Mouse (Mus musculus) thymus, postnatal 14 days (tissue): ENCODE results near the gene 4930568D16Rik.

Source experiments
- DNase-seq: peaks from one replicate; pipeline ENCODE4 v3.0.0; 2021

4930568D16Rik gene

GRCm38 (mm10) chr2:35338707-35339106, 28.8 kb downstream of the 4930568D16Rik start:
- no peak for DNase-seq

GRCm38 (mm10) chr2:35338036-35338435, 29.5 kb downstream of the 4930568D16Rik start:
- no peak for DNase-seq

GRCm38 (mm10) chr2:35337419-35337818, 30.1 kb downstream of the 4930568D16Rik start:
- DNase-seq, result no peak

GRCm38 (mm10) chr2:35336388-35337280, 30.9 kb downstream of the 4930568D16Rik start, which contains the start of gene Stom:
Gene Stom, minus strand, starts transcription at chr2:35336976.
- DNase-seq, result peak; percentile 100

GRCm38 (mm10) chr2:35335620-35336019, 31.9 kb downstream of the 4930568D16Rik start:
- DNase-seq, result no peak

GRCm38 (mm10) chr2:35333670-35334069, 33.9 kb downstream of the 4930568D16Rik start:
- DNase-seq, result no peak

GRCm38 (mm10) chr2:35331205-35331604, 36.3 kb downstream of the 4930568D16Rik start:
- no peak for DNase-seq

GRCm38 (mm10) chr2:35329061-35329460, 38.5 kb downstream of the 4930568D16Rik start:
- DNase-seq, result no peak

GRCm38 (mm10) chr2:35328064-35328792, 39.3 kb downstream of the 4930568D16Rik start:
- DNase-seq, result no peak

GRCm38 (mm10) chr2:35327583-35327982, 39.9 kb downstream of the 4930568D16Rik start:
- DNase-seq, result no peak

- DNase-seq, result no peak
These were observed 40.6 kb downstream of the 4930568D16Rik start for GRCm38 (mm10) chr2:35326931-35327330.

- no peak for DNase-seq
These were observed 41.6 kb downstream of the 4930568D16Rik start for GRCm38 (mm10) chr2:35325930-35326329.

- no peak for DNase-seq
These were observed 44.9 kb downstream of the 4930568D16Rik start for GRCm38 (mm10) chr2:35322404-35323164.

GRCm38 (mm10) chr2:35320399-35320798, 47.1 kb downstream of the 4930568D16Rik start:
- no peak for DNase-seq

GRCm38 (mm10) chr2:35318405-35318804, 49.1 kb downstream of the 4930568D16Rik start:
- DNase-seq, result no peak

GRCm38 (mm10) chr2:35317604-35318003, 49.9 kb downstream of the 4930568D16Rik start:
- no peak for DNase-seq

- DNase-seq, result no peak
These were observed 53.2 kb downstream of the 4930568D16Rik start for GRCm38 (mm10) chr2:35314300-35314699.

GRCm38 (mm10) chr2:35309906-35310493, 57.5 kb downstream of the 4930568D16Rik start:
- DNase-seq, result no peak

GRCm38 (mm10) chr2:35308166-35308565, 59.4 kb downstream of the 4930568D16Rik start:
- no peak for DNase-seq
